Mouse (Mus musculus) common myeloid progenitor, adult 5-6 weeks (primary cell): ENCODE measurements around the gene Lamtor4. TPM values are rescaled to one million over a fixed set of nuclear protein-coding genes. Genes with fewer than 3 reads are reported as not detected.
"Not testable (repeated sequence)": the region's sequence is repeated elsewhere in the genome, so short reads cannot be mapped to it uniquely, and the experiment has no call there.

Experiments
- ATAC-seq: replicated peaks from 2 replicates; pipeline ENCODE4 v1.8.0; 2016; ENCODE audit warnings: low read depth, mild to moderate bottlenecking, moderate TSS enrichment, inconsistent platforms; ENCODE audit not compliant: poor library complexity, severe bottlenecking
- total RNA-seq: library from RNA; stranded (forward); fragments of 200-1000, 187-1606 nt; gene quantifications from 2 replicates; pipeline ENCODE4 v1.2.3, GENCODE M21; 2017

The Lamtor4 gene
- 31.0 and 43.3 TPM in 2 replicates for total RNA-seq

DNA sequence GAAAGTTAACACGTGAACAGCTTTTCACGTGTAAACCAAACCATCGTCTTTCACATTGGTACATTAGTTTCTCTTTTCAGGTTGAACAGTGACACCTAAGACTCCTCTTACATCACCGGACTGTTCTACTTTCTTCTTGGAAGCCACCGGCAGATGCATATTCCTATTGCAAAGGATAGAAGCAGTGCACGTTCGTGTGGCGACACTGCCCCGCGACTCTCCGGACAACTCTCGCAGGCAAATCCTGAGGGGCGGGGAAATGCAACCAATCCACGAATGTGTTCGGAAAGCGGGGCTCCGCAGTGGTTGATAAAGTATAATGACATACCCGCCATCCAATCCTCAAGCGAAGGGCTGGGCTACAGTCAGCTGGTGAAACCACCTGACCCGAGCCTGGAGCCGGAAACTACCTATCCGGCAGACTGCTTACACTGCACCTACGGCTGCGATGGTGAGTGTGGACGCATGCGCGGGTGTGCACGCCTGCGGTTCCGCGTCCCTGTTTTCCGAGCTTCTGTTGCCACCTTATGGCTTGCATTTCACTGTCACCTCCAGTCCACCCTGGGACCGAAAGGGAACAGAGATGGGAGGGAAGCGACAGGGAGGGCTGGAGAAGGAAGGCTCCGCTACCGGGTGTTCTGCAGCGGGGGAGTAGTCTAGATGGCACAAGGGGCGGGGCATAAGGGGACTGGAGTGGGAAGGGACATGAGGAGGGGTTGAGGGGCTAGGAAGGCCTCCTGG, at the start of gene Lamtor4:
TSS of gene Lamtor4 (plus strand) at position 130 of the 741 bp plus-strand sequence.
- ATAC-seq = peak; percentile 87

DNA sequence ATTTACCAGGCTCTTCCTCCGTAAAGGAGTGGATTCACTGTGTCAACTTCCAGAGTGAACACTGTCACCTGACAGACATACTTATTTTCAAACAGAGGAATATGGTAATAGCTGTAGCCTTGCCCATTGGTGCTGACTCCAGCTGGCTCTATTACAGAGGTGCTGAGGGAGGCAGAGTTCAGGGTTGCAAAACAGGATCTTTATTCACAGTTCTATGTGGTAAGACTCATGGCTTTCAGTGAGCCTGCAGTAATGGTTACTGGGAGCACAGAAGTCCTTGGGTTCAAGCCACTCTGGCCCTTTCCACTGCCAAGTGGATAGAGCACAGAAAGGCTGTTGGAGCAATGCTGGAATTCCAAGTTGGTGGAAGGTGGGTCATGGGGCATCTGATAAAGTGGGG, 48.0 kb upstream of the Lamtor4 start:
- no peak for ATAC-seq

DNA sequence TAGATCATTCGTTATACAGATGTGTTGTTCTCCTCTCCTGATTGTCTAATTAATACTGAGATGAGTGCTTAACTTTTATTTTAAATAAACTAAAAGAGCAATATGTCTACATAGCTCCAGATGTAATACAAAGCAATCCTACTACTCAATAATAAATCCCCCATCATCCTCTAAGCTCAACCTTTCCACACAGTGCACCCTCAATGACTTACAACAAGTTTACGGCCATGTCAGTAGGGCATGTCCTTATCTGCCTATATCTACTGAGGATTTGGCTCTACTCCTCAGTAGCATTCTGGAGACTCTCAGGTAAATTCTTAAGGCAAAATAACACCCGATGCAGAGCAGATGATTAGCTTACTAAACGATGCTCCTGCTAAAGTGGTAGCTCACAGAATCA, 47.4 kb upstream of the Lamtor4 start:
- ATAC-seq = no peak

DNA sequence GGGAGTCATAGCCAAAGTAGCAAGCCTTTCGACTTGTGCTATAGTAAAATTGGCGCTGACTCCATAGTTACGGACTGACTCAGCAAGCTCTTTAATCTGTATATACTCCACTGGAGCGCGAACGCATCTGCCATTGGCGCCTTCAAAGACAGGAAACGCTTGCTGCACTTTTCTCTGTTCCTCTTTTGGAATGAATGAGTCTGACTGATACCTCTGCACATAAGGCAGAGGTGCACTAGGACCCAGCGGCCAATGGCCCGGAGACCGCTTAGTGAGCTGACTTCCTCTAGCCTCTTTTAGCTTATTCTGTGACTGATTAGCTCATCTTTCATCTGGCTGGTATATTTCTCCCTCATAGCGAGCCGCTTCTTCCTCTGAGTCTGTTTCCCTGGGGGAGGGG, 38.6 kb upstream of the Lamtor4 start:
- ATAC-seq = not testable (repeated sequence)

DNA sequence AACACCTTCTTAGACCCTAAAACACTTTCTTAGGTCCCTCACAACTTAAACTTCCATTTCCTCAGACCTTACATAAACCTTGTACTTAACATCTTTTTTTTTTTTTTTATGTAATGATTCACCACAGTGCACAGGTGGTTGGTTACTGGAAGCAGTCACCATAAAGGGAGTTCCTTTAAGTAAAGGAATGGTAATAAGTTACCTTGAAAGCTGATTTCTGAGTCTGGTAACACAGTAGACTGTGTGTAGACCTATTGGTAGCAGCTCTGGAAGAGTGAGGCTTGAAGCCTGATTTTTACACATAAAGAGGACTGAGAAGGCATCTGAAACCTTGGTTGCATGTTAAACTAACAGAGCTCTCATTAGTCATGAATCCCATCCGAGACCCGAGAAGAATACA, 35.4 kb upstream of the Lamtor4 start:
- no peak for ATAC-seq

DNA sequence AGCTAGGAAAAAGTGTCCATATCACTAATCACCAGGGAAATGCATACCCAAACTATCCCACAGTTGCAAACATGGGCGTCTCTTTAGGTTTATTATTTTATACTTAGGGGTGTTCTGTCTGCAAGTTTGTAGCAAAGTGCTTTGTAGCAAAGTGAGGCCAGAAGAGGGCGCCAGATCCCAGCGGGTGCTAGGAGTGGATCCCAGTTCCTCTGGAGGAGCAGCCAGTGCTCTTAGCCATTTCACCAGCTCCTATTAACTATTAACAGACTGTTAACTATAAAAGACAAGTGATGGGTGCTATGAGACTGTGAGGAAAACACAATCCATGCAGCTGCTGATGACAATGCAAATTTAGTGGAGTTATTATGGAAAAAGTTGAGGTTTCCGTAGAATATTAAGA, 33.2 kb upstream of the Lamtor4 start:
- peak; percentile 81 for ATAC-seq

DNA sequence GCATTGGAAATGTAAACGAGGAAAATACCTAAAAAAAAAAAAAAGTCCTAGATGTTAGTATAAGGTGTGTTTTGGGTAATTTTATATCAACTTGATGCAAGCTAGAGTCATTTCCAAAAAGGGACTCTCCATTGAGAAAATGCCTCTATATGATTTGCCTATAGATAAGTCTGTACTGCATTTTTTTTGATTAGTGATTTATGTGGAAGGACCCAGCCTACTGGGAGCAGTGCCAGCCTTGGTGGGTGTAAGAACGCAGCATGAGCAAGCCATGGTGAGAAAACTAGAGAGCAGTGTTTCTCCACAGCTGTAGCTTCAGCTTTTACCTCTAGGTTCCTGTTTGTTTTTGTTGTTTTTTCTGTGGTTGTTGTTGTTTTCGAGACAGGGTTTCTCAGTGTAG, 32.0 kb upstream of the Lamtor4 start:
- ATAC-seq = no peak

DNA sequence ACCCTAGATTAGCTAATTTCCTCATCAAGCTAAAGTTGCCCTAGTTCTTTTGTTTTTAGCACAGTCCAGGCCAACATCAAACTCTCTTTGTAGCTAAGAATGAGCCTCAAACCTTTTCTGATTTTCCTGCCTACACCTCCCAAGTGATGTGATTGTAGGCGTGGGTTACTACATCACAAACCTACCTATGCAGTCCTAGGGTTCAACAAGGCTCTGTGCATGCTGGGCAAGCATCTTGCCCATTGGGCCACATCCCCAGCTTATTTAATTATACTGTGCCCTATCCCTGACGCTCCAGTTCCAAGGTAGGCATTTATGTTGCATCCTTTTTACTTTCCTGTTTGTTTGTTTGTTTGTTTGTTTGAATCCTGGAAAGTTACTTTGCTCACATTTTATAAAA, 29.6 kb upstream of the Lamtor4 start, which contains the start of gene Nxpe5:
TSS of gene Nxpe5 (plus strand) at position 199 of the 400 bp plus-strand sequence.
- no peak for ATAC-seq

DNA sequence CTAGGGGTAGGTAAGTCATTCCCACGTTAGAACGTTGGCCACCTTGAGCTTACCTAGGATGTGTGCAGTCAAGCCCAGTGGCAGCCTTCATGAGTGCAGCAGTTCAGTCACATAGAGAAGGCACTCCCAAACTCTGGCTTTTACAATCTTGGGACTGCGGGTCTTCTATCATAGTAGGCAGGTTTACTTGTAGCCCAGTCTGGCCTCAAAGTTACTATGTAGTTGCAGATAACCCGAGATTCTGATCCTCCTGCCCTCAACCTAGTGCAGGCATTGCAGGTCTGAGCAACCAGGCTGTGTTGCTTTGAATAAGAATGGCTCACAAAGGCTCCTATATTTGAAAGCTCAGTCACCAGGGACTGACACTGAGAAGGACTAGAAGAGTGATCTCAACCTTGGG, 28.8 kb upstream of the Lamtor4 start:
- no peak for ATAC-seq

DNA sequence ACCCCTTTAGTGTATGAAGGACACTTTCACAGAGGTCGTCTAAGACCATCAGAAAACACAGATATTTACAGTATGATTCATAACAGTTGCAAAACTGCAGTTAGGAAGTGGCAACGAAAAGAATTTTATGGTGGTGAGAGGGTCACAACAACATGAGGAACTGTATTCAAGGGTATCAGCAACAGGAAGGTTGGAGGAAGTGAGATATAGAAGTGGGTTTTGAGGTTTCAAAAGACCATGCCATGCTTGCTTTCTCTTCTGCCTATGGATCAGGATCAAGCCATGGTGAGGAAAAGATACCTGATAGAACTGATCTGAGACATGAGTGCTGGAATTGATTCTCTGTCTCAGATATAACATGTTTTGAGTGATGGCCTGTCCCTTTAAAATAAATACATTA, 27.9 kb upstream of the Lamtor4 start:
- ATAC-seq = peak; percentile 95

DNA sequence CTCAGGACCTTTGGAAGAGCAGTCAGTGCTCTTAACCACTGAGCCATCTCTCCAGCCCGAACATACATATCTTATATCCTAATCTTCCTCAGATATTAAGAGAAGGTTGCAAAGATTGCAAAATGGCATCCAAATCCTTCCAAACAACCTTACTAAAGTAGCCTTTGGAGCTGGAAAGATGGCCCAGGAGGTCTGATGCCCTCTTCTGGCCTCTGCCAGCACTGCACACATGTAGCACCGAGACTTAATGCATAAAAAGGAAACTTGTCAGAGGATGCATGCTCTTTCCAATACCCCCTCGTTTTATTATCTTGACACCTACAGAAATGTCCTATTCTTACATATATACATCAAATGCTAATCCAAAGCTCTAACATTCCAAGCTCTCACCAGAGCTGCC, 27.3 kb upstream of the Lamtor4 start:
- peak; percentile 56 for ATAC-seq

DNA sequence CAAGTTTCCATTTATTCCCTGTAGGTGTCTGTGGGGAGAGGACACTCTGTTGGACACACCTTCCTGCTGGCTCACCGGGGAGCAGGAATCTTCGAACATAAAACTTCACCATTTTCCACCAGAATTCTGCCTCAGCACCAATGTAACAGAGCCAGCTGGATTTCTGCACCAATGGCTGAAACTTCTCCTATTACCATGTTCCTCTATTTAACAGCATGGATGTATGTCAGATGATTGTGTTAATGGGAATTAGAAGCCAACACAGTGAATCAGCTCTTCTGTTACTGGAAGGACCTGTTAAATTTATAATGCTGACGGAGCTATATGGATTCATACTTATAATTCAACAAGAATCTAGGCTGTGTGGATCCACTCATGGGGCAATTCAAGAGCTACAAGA, 25.8 kb upstream of the Lamtor4 start:
- no peak for ATAC-seq

DNA sequence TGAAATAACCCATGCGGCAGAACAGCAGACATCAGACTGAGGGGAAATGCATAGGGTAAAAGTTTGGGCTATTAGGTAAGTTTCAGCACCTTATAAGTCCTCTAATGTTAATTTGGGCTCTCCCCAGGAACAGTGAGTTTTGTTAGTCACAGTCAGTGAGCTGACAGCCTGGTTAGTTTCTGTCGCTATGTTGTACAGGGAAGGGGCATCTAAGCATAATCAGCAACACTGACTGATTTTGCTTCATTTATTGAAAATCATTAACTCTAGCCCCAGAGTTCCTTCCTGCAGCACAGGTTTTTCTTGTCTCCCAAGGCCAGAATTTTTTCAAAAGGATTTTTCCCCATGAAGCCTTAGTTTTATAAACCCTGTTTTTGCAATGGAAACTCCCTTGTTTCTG, 21.5 kb upstream of the Lamtor4 start:
- no peak for ATAC-seq

DNA sequence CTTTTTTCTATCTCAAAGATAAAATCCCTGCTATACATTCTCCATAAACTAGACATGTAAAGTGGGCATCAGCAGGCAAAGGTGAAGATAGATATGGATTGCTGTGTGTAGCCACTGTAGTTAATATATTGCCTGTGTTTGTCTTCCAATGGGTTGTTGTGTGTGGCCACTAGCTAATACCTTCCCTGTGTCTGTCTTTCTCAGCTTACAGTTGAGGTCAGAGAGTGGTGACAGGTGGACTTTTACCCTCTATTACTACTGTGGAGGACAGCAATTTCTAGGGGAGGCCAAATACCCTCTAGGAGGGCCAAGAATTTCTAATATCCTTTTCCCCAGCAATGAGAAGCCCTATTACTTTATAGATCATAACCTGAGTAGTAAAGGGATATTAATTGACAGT, 21.1 kb upstream of the Lamtor4 start:
- no peak for ATAC-seq

DNA sequence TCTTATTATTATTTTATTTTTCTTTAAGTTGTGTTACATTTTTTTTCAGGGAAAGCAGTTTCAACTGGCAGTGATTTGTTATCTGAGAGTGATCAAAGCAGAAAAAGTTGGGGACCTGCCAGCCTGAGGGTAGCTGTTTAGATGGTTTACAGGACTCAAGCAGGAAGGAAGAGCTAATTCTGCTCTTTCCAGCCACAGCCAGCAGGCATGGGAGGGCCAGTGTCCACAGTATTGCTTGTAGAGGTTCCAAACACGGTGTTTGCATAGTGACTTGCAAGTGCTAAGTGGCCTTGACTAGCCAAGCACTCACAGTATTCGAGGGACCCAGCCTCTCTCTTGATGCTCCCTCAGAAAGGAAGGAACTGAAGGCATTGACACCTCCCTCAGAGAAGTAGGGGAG, 13.8 kb upstream of the Lamtor4 start:
- ATAC-seq = no peak

DNA sequence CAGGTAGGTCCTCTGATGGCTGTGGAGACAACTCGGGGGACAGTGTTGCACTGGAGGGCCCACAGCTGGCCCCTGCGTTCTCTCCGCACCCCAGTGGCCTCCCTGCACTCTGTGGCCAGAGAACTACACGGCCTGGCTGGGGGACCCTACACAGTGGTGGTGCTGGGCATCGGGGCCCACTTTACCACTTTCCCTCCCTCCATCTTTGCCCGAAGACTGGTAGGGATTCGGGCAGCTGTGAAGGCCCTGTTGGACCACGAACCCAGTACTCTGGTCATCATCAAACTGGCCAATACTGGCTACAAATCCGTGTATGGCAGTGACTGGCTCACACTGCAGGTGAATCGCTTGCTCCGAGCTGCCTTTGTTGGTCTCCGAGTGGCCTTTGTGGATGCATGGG, 4.1 kb upstream of the Lamtor4 start:
- ATAC-seq = no peak

DNA sequence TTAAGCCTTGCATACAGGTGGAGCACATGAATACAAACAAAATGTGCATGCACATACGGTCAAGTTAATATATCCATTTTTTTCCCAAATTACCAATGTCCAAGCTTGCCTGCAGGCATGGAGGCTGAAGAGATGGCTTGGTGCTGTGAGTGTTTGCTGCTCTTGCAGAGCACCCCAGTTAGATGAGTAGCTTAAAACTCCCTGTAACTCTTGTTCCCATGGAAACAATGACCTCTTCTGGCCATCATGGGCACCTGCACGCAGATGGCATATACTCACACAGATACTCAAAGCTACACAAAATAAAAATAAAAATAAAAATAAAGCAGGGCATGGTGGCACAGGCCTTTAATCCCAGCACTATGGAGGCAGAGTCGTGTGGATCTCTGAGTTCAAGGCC, 2.2 kb upstream of the Lamtor4 start:
- no peak for ATAC-seq

DNA sequence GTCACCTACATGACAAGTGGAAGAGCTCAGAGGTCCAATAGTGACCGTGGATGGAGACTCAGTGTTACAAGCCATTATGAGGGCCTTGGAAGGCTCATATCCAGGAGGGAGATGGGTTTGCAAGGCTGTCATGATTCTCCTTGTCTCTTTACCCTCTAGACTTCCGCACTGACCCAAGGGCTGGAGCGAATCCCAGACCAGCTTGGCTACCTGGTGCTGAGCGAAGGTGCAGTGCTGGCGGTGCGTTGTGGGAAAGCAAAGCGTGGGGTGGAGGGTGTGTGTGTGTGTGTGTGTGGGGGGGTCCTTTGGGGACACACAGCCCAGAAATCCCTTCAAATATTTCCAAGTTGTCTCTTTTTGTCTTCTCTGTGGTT, 799 bp downstream of the Lamtor4 start:
- no peak for ATAC-seq

DNA sequence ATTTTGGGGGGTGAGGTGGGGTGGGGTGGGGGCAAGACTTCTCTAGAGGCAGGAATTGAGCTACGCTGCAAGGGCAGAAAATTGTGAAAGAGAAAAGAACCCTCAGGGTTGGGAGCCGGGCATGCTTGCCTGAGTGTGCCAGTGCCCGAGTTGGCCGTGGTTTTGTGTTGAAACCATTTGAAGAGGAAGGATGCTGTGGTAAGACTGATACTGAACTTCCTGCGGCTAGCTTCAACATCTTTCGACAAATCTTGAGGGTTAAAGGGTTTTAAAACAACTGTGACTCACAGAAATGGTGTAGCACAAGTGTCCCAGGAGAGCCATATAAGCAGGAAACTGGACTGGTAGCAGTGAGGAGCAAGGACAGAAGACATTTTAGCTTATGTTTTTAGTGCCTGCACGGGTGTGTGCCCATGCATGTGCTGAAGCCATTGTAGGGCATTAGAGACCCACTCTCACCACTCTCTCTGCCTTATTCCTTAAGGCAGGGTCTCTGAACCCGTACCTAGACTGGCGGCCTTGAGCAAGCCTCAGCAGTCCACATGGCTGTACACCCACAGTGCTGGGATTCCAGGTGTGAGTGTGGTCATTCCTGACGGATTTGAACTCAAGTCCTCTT, 1.8 kb downstream of the Lamtor4 start:
- peak; percentile 50 for ATAC-seq

DNA sequence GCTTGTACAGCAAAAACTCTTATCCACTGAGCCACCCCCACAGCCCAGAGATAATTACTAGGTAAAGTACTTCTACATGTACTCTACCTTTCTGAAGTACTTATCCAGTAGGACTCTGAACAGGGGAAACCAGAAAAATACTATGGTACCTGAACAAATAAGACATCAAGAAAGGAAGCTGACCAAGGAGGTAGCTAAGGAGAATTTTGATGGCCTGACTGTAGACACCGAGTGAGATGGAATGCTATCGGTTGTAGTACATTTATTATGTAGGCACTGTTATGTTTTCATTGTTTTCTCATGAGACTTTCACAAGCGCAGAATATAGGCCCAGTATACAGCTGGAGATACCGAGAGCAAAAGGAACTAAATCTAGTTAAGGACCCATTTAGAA, 2.3 kb downstream of the Lamtor4 start:
- no peak for ATAC-seq

DNA sequence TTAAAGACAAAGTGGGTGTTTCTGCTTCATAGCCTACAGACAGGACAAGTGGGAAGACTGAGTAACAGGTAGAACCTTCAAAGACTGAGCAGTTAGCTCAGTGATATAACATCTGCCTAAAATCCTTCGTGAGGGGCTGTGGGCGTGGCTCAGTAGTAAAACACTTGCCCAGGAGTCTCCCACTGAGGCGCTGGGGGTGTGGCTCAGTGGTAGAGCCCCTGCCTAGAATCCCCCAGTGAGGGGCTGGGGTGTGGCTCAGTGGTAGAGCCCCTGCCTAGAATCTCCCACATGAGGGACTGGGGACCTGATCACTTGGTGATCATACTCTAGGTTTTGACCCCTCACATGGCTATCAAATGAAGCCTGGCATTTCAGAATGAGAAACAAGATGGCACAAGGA, 2.8 kb downstream of the Lamtor4 start:
- no peak for ATAC-seq

DNA sequence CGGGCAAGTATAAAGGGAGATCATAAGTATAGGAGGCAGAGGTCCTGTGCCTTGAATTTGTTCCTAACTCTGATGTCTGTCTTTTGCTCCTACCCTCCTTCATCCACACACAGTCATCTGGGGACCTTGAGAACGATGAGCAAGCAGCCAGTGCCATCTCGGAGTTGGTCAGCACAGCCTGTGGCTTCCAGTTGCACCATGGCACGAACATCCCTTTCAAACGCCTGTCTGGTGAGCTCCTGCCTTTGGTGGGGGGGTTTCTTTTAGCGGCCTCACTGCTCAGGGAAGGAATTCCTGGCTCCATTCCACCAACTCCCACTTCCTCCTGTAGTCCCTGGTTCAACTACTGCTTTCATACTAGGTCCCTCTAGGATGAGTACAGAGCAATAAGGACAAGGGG, 3.3 kb downstream of the Lamtor4 start:
- ATAC-seq = no peak
